Mouse (Mus musculus): Measurements from ENCODE around the gene Kctd14. TPM values are rescaled to one million over a fixed set of nuclear protein-coding genes. Genes with fewer than 3 reads are reported as not detected.

Kctd14 gene
- total RNA-seq (2023), result 0.26 TPM

DNA sequence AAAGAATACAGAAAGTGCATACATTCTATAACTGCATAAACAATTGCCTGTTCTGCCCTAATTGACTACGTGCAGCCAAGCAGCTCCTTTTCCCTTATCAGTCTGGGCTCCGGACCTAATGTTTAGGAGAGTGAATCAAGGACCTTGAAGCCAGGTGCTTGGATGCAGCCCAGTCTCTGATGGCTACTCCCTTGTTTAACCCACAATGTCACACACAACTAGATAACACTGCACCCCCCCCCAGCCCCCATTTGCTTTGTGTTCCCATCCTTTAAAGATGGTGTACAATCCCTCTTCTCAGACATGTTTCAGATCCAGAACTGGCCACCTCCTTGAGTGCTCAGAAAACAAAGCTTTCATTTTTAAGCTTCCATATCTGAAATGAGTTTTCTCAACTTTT, at the start of gene Kctd14:
Kctd14 (plus strand) TSS at position 301 of the 400 bp plus-strand sequence.

DNA sequence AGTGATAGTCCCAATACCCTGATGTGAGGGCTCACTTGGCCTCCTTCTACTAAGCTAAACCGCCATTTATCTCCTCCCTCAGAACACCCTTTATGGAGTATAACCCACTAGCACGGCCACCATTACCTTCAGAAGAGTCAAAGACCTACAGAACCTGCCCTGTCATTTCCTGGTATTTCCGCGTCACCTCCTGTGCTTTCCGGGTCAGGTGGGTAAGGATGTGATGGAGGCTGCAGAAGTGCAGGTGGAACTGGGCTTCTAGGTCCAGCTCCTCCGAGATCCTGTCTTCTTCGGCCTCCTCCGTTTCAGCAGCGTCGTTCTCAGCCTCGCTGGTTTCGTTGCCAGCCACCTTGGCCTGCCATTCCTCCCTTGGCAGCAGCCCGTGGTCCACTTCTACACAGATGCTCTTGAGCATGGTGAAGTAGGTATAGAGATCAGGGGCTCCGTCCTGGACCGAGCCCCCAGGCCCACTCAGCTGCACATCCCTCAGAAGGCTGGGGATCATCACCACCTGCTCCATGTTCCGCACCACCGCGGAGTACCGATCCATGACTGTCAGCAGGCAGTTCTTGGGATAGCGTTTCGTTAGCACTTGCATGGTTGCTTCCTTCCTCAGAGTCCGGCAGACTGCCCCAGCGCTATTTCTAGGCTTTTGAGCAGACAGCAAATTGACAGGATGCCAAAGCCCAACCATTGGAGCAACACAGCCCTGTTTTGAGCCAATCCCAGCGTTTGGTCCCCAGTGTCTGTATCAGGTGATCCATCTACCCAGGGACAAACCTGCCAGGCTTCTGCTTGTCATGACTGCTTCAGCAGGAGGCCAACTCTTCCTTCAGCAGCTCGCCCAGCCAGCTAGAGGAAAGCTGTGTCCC, 34.0 kb upstream of the Kctd14 start, which contains the start of gene Thrsp:
Thrsp (minus strand) TSS at position 825 of the 872 bp plus-strand sequence.

DNA sequence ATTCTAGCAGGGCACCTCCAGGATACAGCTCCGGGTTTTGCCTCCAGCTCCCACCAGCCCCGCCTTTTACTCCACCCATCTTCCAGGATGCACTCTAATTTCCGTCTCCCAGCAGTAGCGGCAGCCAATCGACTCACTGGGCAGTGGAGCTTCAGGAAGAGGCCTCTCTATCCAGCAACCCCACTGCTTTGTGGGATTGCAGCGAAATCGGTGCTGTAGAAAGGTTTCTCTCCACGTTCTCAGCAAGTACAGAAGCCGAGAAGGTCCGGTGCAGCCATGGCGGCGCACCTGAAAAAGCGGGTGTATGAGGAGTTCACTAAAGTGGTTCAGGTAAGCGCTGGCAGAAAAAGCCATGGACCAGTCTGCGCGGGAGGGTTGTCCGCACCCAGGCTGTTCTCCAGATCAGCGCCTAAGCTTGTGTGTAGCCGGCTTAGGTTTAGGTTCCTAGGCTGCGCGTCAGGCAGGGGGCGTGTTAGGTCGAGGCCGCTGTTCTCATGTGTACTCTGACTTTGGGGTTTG, 29.8 kb downstream of the Kctd14 start, which contains the start of gene Ints4:
Ints4 (plus strand) TSS at position 136 of the 519 bp plus-strand sequence.

Other genes starting within 250 kb of the Kctd14 start
- gene Usp35, start 119.3 kb upstream of the Kctd14 start, total RNA-seq (2023), result 6.2 TPM
- gene Kctd21, start 119.0 kb upstream of the Kctd14 start, total RNA-seq (2023), result 0.73 TPM
- gene Alg8, start 79.7 kb upstream of the Kctd14 start, total RNA-seq (2023), result 6.9 TPM
- gene Ndufc2, start 51.3 kb upstream of the Kctd14 start, total RNA-seq (2023), result 50.6 TPM
- gene Thrsp, start 33.6 kb upstream of the Kctd14 start, total RNA-seq (2023), result not detected
- gene Ints4, start 29.6 kb downstream of the Kctd14 start, total RNA-seq (2023), result 35.9 TPM
- 18.2 TPM for gene Aamdc, start 128.2 kb downstream of the Kctd14 start, total RNA-seq (2023)
- 89.7 TPM for gene Rsf1, start 128.6 kb downstream of the Kctd14 start, total RNA-seq (2023)
- 43.6 TPM for gene Clns1a, start 245.3 kb downstream of the Kctd14 start, total RNA-seq (2023)